Mouse (Mus musculus) testis, postnatal 10 days (tissue): ENCODE results near the gene Alcam.
A peak's percentile ranks its signal among the peaks of the same experiment; 100 is the strongest.

Experiments
- DNase-seq: peaks from one replicate; pipeline ENCODE4 v3.0.0; 2021; ENCODE audit warnings: low spot score

The Alcam gene

GRCm38 (mm10) chr16:52439600-52439999, 14.3 kb downstream of the Alcam start:
- DNase-seq = no peak

DNA sequence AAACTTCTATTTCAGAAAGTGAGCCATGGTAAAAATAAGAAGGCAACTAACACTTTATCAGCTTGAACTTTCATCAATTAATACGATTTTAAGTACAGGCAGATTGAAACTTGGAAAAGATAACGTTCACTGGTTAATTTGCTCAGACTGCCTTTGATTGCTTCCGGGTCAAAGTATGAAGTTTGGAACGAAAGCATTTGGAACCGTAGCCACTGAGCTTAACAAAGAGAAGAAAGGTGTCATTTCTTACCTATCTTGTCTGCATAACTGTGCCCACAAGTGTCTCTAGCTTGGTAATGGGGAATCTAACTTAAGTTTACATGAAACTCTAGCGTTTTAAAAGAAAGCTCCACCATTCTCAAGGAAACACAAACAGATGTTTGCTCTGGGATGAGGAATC, 14.9 kb downstream of the Alcam start:
- no peak for DNase-seq

GRCm38 (mm10) chr16:52438216-52438904, 15.5 kb downstream of the Alcam start:
- DNase-seq = no peak

DNA sequence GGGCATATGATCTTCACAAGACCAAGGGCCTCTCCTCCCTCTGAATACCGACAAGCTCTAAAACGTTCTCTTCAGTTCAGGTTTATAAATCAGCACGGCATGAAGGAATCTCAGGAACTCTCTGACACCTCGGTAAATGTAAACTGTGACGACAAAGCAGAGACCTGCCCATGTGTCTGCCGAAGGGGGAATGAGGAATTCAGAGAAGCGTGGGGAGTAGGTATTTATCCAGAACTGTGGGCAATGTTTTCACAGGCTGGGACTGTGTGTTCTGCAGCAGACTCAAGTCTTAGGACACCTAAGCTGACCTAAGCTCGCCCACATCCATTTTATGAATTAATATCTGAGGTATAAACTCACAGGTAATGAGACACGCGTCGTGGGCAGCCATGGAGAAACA, 20.7 kb downstream of the Alcam start:
- no peak for DNase-seq

DNA sequence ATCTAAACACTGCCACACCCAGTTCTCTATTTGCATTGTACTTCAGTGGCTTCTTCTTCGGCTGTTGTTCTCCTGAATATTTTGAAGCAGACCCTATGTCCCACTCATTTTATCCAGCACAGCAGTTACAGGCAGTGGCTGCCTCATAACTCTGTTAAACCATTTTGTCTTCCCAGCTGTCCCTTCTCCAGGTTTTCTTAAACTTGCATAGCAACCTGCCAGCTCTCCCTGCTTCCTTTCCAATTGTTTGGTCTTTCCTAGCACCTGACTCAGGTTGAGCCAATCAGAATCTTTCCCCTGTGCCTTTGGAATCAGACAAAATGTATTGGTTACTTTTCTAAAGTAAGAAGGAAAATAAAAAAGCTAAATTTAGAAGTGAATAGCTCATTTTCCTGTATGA, 21.8 kb downstream of the Alcam start:
- DNase-seq = no peak

DNA sequence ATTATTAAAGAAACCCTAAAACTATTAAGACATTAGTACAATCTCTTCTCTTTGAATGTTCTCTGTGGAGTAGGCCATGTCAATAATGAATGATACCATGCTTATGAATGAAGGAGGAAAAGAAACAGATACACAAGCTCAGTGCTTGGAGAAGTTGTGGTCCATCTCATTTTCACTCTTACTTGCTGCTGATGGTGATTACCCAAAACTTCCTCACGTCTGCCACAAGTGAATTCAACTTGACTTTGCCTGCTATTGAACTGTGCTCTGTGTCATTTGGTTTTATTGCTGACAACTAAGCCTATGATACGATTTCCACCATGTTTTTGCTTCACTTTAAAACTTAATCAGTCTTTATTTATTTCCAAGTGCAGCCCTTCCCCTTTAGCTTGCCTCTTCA, 22.3 kb downstream of the Alcam start:
- no peak for DNase-seq

DNA sequence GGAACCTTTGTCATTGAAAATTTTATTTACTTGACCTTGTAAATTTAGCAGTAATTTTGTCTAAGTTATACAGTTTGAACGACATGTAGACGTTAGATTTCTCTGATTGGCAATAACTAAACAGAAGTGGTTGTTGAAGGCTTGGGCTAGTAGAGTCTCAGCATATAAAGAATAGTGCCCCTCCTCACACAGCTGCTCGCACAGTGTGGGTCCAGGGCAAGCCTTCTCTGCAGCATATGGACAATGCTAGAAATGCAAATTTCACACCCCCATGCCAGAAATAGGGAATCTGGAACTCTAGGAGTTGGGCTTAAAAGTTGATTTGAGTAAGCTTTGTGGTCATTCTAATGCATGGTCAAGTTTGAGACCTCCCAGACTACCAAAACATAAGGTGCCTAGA, 23.8 kb downstream of the Alcam start:
- no peak for DNase-seq

- DNase-seq = no peak
Observed at GRCm38 (mm10) chr16:52429661-52430060, 24.2 kb downstream of the Alcam start.

DNA sequence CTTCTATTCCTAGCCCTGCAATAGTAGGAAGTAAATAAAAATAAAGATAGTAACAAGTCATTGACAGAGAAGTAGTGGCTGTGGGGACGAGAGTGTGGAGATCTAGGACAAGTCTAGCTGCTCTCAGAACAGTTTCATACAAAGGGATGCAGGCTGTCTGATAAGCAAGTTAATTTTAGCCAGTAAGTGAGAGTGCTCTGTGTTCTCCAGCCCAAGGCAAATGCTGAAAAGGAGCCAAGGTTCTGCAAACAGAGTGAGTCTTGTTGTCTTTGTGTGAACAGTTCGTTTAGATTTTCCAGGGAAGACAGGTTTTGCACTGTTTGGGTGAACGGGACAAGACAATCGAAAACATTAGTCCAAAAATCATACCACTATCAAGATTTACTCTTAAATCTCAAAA, 25.4 kb downstream of the Alcam start:
- peak; percentile 45 for DNase-seq

DNA sequence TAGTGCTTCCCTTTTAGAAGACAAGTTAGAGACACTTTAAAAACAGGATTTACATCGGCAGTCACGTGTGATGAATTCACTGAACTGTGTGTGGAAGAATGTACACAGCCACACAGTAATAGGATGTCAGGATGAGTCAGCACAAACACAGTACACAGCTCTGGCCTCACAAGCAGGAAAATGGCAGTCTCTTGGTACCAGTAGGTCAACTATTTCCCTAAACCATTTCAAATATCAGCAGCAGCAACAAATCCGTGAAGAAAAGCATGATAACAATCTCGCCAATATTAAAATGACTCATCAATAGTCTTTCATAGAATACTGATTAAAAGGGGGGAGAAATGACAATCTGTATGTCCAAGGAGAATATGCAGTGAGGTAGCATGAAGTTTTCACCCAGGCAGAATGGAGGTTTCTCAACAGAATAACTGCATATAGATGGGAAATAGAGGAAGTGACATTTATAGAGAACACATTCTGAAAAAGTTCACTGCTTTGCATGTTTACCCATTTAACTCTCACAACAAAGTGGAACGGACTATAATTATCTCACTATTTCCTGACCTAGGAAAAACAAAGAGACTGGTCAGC, 35.2 kb downstream of the Alcam start:
- no peak for DNase-seq

- no peak for DNase-seq
Observed at GRCm38 (mm10) chr16:52417982-52418381, 35.9 kb downstream of the Alcam start.

GRCm38 (mm10) chr16:52417146-52417545, 36.7 kb downstream of the Alcam start:
- DNase-seq = no peak

DNA sequence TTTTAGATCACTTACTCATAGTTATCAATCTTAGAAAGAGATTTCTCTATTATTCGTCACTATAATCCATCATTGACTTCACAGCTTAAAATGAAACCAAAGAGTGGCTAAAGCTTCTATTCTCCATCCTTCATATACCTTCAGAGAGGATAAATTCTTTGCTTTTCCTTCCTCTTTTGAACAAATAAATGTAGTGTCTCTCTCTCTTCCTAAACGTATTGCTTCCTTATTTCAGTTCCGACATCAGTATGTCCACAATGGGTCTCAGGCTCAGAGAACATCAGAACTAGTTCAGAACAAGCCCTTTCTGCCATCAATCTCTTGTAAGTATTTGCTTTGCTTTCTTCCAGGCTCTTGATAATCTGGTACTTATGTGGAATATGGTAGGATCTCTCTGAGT, 40.2 kb downstream of the Alcam start:
- no peak for DNase-seq

DNA sequence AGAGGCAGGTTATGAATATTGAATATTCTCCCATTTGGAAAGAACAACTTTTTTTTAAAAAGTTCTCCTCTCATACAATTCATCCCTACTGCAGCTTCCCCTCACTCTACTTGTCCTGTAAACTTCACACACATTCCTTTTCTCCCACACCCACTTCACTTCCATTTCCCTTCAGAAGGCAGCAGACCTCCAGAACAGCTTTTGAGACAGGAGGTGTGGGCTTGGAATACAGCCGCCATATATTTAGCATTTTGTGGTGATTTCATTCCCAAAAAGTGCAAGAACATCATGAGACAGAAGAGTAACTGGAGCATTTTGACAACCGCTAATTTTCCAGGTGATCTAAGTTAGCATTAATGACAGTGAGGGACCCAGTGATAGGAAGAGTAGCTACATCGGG, 47.8 kb downstream of the Alcam start:
- no peak for DNase-seq

GRCm38 (mm10) chr16:52405272-52405671, 48.6 kb downstream of the Alcam start:
- no peak for DNase-seq

DNA sequence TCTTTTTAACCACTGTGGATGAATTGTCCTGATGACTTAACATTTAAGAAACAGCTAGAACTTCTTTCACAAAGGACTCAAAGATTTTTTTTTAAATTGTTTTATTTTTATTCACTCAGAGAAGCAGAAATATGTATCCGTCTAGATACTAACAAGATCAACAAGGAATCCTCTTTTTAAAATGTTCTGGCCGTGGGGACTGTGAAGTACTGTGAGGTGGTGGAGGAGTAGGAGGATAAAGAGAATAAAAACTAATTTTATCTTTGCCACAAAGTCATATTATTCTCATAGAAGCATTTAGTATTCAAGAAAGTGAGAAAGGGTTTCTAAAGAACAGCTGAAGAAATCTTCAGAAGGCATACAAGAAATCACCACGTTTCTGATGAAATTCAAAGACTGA, 54.8 kb downstream of the Alcam start:
- DNase-seq = no peak

GRCm38 (mm10) chr16:52386781-52387300, 67.0 kb downstream of the Alcam start:
- no peak for DNase-seq

DNA sequence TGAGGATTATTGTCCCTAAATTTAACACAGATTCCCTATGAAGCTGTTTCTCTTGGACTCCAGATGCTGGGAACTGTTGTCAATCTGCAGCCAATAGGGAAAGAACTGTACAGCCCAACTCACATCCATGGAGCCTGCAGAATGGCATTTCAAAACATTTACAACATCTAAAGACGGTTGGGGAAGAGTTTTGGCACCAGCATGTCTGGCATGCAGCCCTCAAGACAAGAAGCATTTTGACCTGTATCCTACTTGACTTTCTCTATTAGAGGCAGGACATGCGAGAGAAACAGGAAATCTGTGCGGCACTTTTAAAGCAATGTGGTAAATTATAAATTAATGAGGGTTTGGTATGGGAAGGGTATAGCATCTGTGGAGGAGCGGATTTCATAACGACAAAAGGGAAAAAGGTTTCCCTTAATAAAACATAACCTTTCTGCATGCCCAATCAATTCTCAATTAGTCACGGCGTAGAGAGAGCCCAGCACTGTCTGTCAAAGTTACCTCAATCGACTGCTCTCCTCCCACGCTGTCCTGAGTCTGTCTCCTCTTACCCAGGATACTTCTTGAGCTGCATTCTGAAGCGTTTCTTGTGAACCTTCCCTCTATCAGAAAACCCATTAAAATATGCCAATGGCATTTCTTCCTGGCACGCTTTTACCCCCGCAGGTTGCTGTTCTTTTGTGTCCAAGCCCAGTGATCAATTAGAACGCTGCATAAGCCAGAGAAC, 70.3 kb downstream of the Alcam start:
- no peak for DNase-seq

- no peak for DNase-seq
Observed at GRCm38 (mm10) chr16:52378811-52379597, 74.9 kb downstream of the Alcam start.

DNA sequence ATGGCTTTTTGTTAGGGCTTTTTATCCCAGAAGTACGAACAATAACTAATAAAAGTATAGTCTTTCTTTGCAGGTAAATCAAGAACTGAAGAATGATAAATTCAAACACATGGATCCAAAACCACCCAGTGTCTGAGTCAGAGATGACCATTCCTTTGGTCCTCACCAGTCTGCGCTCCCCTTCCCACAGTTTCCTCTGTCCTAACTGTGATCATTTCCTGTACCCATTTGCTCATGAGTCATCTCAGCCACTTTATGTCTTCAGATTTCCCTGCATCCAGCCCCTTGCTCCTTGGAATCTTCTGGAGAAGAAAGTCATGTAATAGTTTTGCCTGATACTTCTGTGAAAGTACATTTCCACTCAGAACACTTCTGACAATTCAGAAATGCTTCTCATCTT, 77.0 kb downstream of the Alcam start:
- DNase-seq = no peak

GRCm38 (mm10) chr16:52371956-52372355, 81.9 kb downstream of the Alcam start:
- DNase-seq = no peak

- no peak for DNase-seq
Observed at GRCm38 (mm10) chr16:52368521-52368920, 85.4 kb downstream of the Alcam start.
